Mouse (Mus musculus): ENCODE measurements around the gene Eepd1. TPM values are rescaled to one million over a fixed set of nuclear protein-coding genes. Genes with fewer than 3 reads are reported as not detected.

The Eepd1 gene
- polyA plus RNA-seq, 1 experiment from 2014 or later = 8.4 TPM

DNA sequence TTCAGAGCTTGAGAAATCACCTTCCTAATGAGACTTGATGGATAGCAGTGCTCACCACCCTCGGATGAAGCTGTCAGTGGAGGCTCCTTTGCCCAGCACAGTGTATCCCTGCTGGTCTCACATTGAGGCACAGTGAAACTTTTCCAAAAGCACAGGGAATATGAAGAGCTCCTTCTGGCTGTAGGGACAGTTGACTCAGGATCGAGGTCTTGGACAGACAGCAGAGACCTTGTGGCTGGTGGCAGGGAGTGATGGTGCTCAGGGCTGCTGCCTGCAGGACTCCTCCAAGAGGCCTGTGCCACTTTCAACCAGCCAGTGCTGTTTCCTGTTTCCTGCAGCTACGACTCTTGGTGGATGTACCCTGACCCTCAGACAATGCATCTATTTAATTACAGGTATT, 18.0 kb downstream of the Eepd1 start:
- TF ChIP-seq CTCF (IDR thresholded peaks at IDR 0.05; ENCODE audit: low read depth) = no peak
- H3K9me3 ChIP-seq (ENCODE audit: low read depth, low read length) = no peaks in the 10 kb centered on the region
- DNase-seq = no peak
- no peaks in the 10 kb centered on the region for H3K4me1 ChIP-seq (ENCODE audit: insufficient read depth)
- H3K36me3 ChIP-seq (ENCODE audit: insufficient read depth) = no peaks in the 10 kb centered on the region
- WGBS = 35% methylated on average over 3 of the region's 3 CpGs
- H3K4me3 ChIP-seq (ENCODE audit: low read depth, low read length) = no peak overlapping the region
- H3K27ac ChIP-seq (ENCODE audit: low read depth) = no peak overlapping the region
- no peaks in the 10 kb centered on the region for H3K27me3 ChIP-seq (ENCODE audit: insufficient read depth, low read length)
- H3K9ac ChIP-seq = no peak overlapping the region
- no peak for ATAC-seq (ENCODE audit: insufficient read depth)
- H3K4me2 ChIP-seq = no peak overlapping the region

GRCm38 (mm10) chr9:25500031-25500430, 18.7 kb downstream of the Eepd1 start:
- no peak overlapping the region for H3K9ac ChIP-seq
- no peaks in the 10 kb centered on the region for H3K36me3 ChIP-seq (ENCODE audit: insufficient read depth)
- no peak overlapping the region for H3K4me2 ChIP-seq
- ATAC-seq (ENCODE audit: insufficient read depth) (no peak), DNase-seq (no peak)
- 67% methylated on average over 2 of the region's 2 CpGs for WGBS
- 0 out of 2 replicates have a peak, but pooled peaks cover 3% of the 10 kb centered on the region for H3K4me1 ChIP-seq (ENCODE audit: insufficient read depth)
- no peaks in the 10 kb centered on the region for H3K9me3 ChIP-seq (ENCODE audit: low read depth, low read length)
- H3K27ac ChIP-seq (ENCODE audit: low read depth) = no peak overlapping the region
- H3K27me3 ChIP-seq (ENCODE audit: insufficient read depth, low read length) = no peaks in the 10 kb centered on the region
- H3K4me3 ChIP-seq (ENCODE audit: low read depth, low read length) = no peak overlapping the region
- no peak for TF ChIP-seq CTCF (IDR thresholded peaks at IDR 0.05; ENCODE audit: low read depth)

GRCm38 (mm10) chr9:25508825-25509224, 27.5 kb downstream of the Eepd1 start:
- no peaks in the 10 kb centered on the region for H3K27me3 ChIP-seq (ENCODE audit: insufficient read depth, low read length)
- H3K27ac ChIP-seq (ENCODE audit: low read depth) = no peak overlapping the region
- no peak for DNase-seq
- TF ChIP-seq CTCF (IDR thresholded peaks at IDR 0.05; ENCODE audit: low read depth) = no peak
- H3K4me2 ChIP-seq = no peak overlapping the region
- no peak overlapping the region for H3K4me3 ChIP-seq (ENCODE audit: low read depth, low read length)
- peaks cover 8% of the 10 kb centered on the region; the same call in 1 of the 2 replicates for H3K4me1 ChIP-seq (ENCODE audit: insufficient read depth)
- H3K36me3 ChIP-seq (ENCODE audit: insufficient read depth) = no peaks in the 10 kb centered on the region
- 86% methylated on average over 3 of the region's 3 CpGs for WGBS
- H3K9ac ChIP-seq = no peak overlapping the region
- no peak for ATAC-seq (ENCODE audit: insufficient read depth)
- no peaks in the 10 kb centered on the region for H3K9me3 ChIP-seq (ENCODE audit: low read depth, low read length)

GRCm38 (mm10) chr9:25510572-25510971, 29.2 kb downstream of the Eepd1 start:
- no peak overlapping the region for H3K4me2 ChIP-seq
- WGBS = 69% methylated on average over 11 of the region's 11 CpGs
- H3K9ac ChIP-seq = no peak overlapping the region
- H3K4me3 ChIP-seq (ENCODE audit: low read depth, low read length) = no peak overlapping the region
- H3K36me3 ChIP-seq (ENCODE audit: insufficient read depth) = no peaks in the 10 kb centered on the region
- DNase-seq (no peak), ATAC-seq (ENCODE audit: insufficient read depth) (no peak)
- no peak for TF ChIP-seq CTCF (IDR thresholded peaks at IDR 0.05; ENCODE audit: low read depth)
- no peak overlapping the region for H3K27ac ChIP-seq (ENCODE audit: low read depth)
- peaks cover 4% of the 10 kb centered on the region; the same call in 1 of the 2 replicates for H3K4me1 ChIP-seq (ENCODE audit: insufficient read depth)
- H3K9me3 ChIP-seq (ENCODE audit: low read depth, low read length) = no peaks in the 10 kb centered on the region
- no peaks in the 10 kb centered on the region for H3K27me3 ChIP-seq (ENCODE audit: insufficient read depth, low read length)

DNA sequence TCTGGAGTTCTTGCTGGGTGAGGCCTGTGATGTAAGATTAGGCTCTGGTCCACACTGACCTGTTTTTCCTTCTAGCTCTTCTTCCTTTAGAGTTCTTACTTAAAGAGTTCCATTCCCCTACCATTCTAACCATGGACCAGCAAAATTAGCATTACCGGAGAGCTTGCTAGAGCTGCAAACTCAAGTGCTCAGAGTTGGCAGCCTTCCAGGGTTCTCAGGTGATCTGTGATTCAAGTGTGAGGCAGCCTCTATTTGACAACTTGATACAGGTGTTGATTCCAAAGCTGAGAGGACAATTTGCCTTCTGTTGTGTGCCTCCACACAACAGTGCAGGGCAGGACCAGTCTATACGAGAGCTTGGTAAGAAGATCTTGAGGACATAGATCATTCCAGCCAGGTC, 31.7 kb downstream of the Eepd1 start:
- ATAC-seq (ENCODE audit: insufficient read depth) = peak; percentile 22; the same call in 1 of the 2 replicates
- no peak overlapping the region for H3K4me2 ChIP-seq
- no peak overlapping the region for H3K9ac ChIP-seq
- no peak overlapping the region for H3K27ac ChIP-seq (ENCODE audit: low read depth)
- DNase-seq = peak; percentile 83
- no peak overlapping the region for H3K4me3 ChIP-seq (ENCODE audit: low read depth, low read length)
- TF ChIP-seq CTCF (IDR thresholded peaks at IDR 0.05; ENCODE audit: low read depth) = no peak
- no peaks in the 10 kb centered on the region for H3K27me3 ChIP-seq (ENCODE audit: insufficient read depth, low read length)
- 60% methylated on average over 2 of the region's 2 CpGs for WGBS
- H3K4me1 ChIP-seq (ENCODE audit: insufficient read depth) = peaks cover 4% of the 10 kb centered on the region; the same call in 1 of the 2 replicates
- H3K9me3 ChIP-seq (ENCODE audit: low read depth, low read length) = no peaks in the 10 kb centered on the region
- no peaks in the 10 kb centered on the region for H3K36me3 ChIP-seq (ENCODE audit: insufficient read depth)

DNA sequence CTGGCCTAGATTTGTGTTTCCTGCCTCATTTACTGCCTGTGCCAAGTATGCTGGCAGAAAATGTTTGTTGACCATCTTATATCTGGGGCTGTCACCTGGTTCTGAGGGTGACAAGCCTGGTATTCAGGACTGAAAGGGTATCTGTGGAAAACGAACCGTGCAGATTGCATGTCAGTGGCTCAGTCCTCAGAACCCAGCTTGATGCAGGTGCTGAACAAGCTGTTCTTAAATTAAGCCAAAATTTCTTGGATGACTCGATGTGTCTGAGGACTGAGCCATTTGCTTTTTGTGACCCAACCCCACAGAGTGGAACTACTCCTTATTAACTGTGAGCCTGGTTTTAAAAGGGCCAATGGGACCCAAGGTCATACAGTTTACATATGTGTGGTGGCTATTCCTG, 32.2 kb downstream of the Eepd1 start:
- WGBS = 77% methylated on average over 3 of the region's 3 CpGs
- H3K4me3 ChIP-seq (ENCODE audit: low read depth, low read length) = no peak overlapping the region

GRCm38 (mm10) chr9:25516640-25517039, 35.3 kb downstream of the Eepd1 start:
- no peaks in the 10 kb centered on the region for H3K9me3 ChIP-seq (ENCODE audit: low read depth, low read length)
- ATAC-seq (ENCODE audit: insufficient read depth) (peak; percentile 66), DNase-seq (peak; percentile 44)
- no peaks in the 10 kb centered on the region for H3K36me3 ChIP-seq (ENCODE audit: insufficient read depth)
- no peak for TF ChIP-seq CTCF (IDR thresholded peaks at IDR 0.05; ENCODE audit: low read depth)
- no peak overlapping the region for H3K4me3 ChIP-seq (ENCODE audit: low read depth, low read length)
- H3K4me2 ChIP-seq = no peak overlapping the region
- WGBS = 43% methylated on average over 7 of the region's 7 CpGs
- H3K27ac ChIP-seq (ENCODE audit: low read depth) = no peak overlapping the region
- no peak overlapping the region for H3K9ac ChIP-seq
- H3K27me3 ChIP-seq (ENCODE audit: insufficient read depth, low read length) = no peaks in the 10 kb centered on the region
- peaks cover 4% of the 10 kb centered on the region; the same call in 1 of the 2 replicates for H3K4me1 ChIP-seq (ENCODE audit: insufficient read depth)

More for the DNA sequence above, 32.2 kb downstream of the Eepd1 start:
- no peak for TF ChIP-seq CTCF (IDR thresholded peaks at IDR 0.05; ENCODE audit: low read depth)
- DNase-seq = no peak
- no peak overlapping the region for H3K4me2 ChIP-seq
- no peaks in the 10 kb centered on the region for H3K27me3 ChIP-seq (ENCODE audit: insufficient read depth, low read length)
- ATAC-seq (ENCODE audit: insufficient read depth) = no peak
- no peak overlapping the region for H3K27ac ChIP-seq (ENCODE audit: low read depth)
- H3K9me3 ChIP-seq (ENCODE audit: low read depth, low read length) = no peaks in the 10 kb centered on the region
- H3K9ac ChIP-seq = no peak overlapping the region
- no peaks in the 10 kb centered on the region for H3K36me3 ChIP-seq (ENCODE audit: insufficient read depth)
- H3K4me1 ChIP-seq (ENCODE audit: insufficient read depth) = peaks cover 4% of the 10 kb centered on the region; the same call in 1 of the 2 replicates

GRCm38 (mm10) chr9:25517982-25518381, 36.6 kb downstream of the Eepd1 start:
- Histone ChIP-seq H3K4me2 (no peak overlapping the region), H3K9me3 (ENCODE audit: low read depth, low read length) (no peaks in the 10 kb centered on the region), H3K27ac (ENCODE audit: low read depth) (no peak overlapping the region), H3K4me1 (ENCODE audit: insufficient read depth) (0 out of 2 replicates have a peak, but pooled peaks cover 4% of the 10 kb centered on the region), H3K27me3 (ENCODE audit: insufficient read depth, low read length) (no peaks in the 10 kb centered on the region), H3K9ac (no peak overlapping the region), H3K4me3 (ENCODE audit: low read depth, low read length) (no peak overlapping the region), H3K36me3 (ENCODE audit: insufficient read depth) (no peaks in the 10 kb centered on the region)
- ATAC-seq (ENCODE audit: insufficient read depth) (no peak), DNase-seq (peak; percentile 37)
- no peak for TF ChIP-seq CTCF (IDR thresholded peaks at IDR 0.05; ENCODE audit: low read depth)
- 47% methylated on average over 4 of the region's 4 CpGs for WGBS

All from lung, embryonic 14.5 days (tissue).